Mouse (Mus musculus) frontal cortex, adult (tissue): ENCODE measurements at regions not wholly inside any gene's neighbourhood (a gene's known extent, or its start where the extent isn't known, plus 50 kb on each side); places are given as distances from the start of the nearest gene placed in this dataset.

Experiments used
- ATAC-seq: cut with Nextera tagmentation; 2 replicates; pipeline ENCODE4 v1.9.2; 2017; ENCODE audit warnings: mild to moderate bottlenecking, moderate library complexity, mixed read lengths; ENCODE audit not compliant: low TSS enrichment

DNA sequence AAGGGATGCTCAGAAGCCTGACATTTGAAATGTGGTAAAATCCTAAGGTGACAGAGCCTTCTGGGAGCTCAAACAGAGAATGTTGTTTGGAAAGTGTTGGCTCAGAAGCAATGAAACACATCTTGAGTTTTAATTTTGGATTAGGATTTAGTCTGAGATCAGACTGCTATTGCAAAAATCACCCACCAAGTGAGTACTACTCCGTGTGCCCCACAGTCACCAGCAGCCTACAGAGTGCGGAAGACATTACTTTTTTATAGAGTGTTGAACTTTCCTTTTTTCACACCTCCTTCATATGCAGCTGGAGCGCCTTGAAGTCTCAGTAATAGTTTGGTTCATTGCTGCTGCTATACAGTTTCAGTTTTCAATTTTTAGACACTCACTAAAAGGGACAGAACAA, 805.1 kb upstream of the Pcdh17 start:
- ATAC-seq, result peak; percentile 98

DNA sequence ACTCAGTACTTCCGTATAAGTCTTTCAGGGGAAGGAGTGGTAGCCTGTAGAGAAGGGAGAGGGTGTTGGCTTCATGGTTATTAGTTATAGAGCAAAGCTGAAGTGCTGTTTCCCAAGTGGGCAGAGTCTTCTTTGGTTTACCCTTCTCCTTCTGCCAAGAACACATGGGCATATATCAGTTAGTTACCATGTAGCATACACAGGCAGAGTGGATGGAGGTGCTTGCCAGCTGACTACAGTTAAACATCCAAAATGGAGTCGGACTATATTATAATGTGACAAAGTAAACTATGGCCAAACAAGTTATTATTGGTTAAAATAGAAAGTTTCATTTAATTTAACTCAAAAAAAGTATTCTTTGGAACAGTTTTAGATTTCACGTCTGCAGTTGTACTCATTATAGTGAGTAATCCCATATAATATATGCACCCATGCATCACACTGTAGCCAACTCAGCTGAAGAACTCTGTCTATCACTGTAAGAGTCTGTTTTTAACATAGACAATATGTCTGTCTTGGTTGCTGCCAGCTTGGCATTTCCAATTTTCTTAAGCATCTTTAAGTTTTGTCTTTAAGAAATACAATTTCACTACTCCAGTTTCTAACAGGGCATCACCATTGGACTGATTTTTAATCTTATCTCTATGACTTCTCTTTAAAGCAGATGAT, 803.4 kb upstream of the Pcdh17 start:
- ATAC-seq, result peak; percentile 90

DNA sequence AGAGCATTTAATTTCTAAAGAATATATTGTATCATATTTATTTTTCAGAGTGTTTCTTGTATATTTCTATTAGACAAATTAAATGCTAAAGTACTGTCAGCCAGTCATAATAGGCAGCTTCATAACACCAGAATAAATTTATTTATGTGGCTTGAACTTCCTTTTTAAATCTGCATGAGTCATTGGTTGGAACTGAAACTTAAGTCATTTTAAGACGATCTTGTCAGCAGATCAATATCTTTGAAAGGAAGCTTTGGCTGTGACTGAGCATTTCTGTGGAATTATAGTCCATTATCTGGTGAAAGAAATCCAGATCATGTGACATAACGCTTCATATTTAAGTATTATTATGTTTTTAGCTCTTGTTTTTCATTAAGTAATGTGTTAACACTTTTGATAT, 794.7 kb upstream of the Pcdh17 start:
- ATAC-seq, result no peak

DNA sequence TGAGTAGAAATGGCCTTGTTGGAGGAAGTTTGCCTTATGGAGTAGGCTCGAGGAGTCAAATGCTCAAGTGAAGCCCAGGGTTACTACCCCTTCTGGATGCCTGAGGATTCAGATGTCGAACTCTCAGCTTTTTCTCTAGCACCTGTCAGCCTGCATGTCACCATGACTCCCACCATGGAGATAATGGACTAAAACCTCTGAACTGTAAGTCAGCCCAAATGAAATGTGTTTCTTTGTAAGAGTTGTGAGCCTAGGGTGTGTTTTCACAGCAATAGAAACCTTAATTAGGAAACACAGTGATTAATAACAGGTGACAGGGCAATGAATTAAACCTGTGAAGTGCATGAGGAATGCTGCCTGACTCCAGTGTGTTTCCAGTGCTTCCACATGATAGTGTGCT, 779.3 kb upstream of the Pcdh17 start:
- no peak for ATAC-seq
